Mouse (Mus musculus) G1E (cell line): ENCODE results near the gene Gnb1l. TPM values are rescaled to one million over a fixed set of nuclear protein-coding genes. Genes with fewer than 3 reads are reported as not detected.

Experiments
- ATAC-seq: 2 replicates; pipeline ENCODE4 v1.8.0; 2016; ENCODE audit warnings: mild to moderate bottlenecking; ENCODE audit not compliant: insufficient number of reproducible peaks, poor library complexity, low FRiP score, severe bottlenecking; ENCODE audit errors: extremely low read depth
- DNase-seq: peaks from one replicate; pipeline ENCODE4 v3.0.0; 2012; ENCODE audit warnings: low spot score
- H3K27me3 ChIP-seq: 2 replicates; pipeline ENCODE4 v1.6.1; 2012; ENCODE audit warnings: mild to moderate bottlenecking, low read length, inconsistent platforms; ENCODE audit not compliant: insufficient read depth
- H3K36me3 ChIP-seq: replicated peaks from 2 replicates; pipeline ENCODE3; 2012; ENCODE audit warnings: mild to moderate bottlenecking, inconsistent platforms
- H3K4me1 ChIP-seq: 2 replicates; pipeline ENCODE4 v1.6.1; 2012; ENCODE audit warnings: low read depth, low read length, inconsistent platforms, mixed read lengths; ENCODE audit not compliant: insufficient read depth
- H3K4me3 ChIP-seq: 2 replicates; pipeline ENCODE4 v1.5.1; 2012; ENCODE audit warnings: low read depth, mild to moderate bottlenecking, inconsistent platforms, low read length, moderate library complexity, mixed read lengths
- H3K9me3 ChIP-seq: replicated peaks from 2 replicates; pipeline ENCODE4 v1.6.1; 2012; ENCODE audit warnings: inconsistent platforms
- CTCF ChIP-seq: IDR thresholded peaks from 2 replicates; pipeline ENCODE4 v1.5.1; 2012; ENCODE audit warnings: low read depth, low read length, inconsistent platforms, mixed read lengths
- GATA1 ChIP-seq: IDR thresholded peaks from 2 replicates; pipeline ENCODE4 v1.6.1; 2012; ENCODE audit warnings: borderline replicate concordance, low read length, inconsistent platforms, mixed read lengths
- GATA2 ChIP-seq: IDR thresholded peaks from 2 replicates; pipeline ENCODE4 v1.6.1; 2012; ENCODE audit warnings: low read depth, low read length, inconsistent platforms, borderline replicate concordance
- POLR2AphosphoS5 ChIP-seq: IDR thresholded peaks from 2 replicates; pipeline ENCODE4 v1.6.1; 2012; ENCODE audit warnings: low read depth, low read length, inconsistent platforms; ENCODE audit not compliant: insufficient replicate concordance
- TAL1 ChIP-seq: conservative IDR thresholded peaks from 2 replicates; pipeline ENCODE4 v1.6.1; 2012; ENCODE audit warnings: low read depth, low read length, inconsistent platforms, mixed read lengths
- polyA plus RNA-seq: library from polyadenylated mRNA; stranded (reverse); fragments of >175 nt; gene quantifications from 2 replicates; pipeline ENCODE4 v1.2.3, GENCODE M21; 2012
- total RNA-seq, 2 experiments: library from RNA; stranded (forward) in 1 of 2; stranded (reverse) in 1 of 2; fragments of 200-1000 nt in 1 of 2; fragments of >200 nt in 1 of 2; fragmentation: Nextera tagmentation in 1 of 2; gene quantifications; 2 replicates each; pipeline ENCODE4 v1.2.3; 2014 to 2017

The Gnb1l gene
- total and polyA plus RNA-seq, 3 experiments, result 6.1 to 8.0 (median 7.9) TPM

GRCm38 (mm10) chr16:18464271-18464670 is 34.2 kb upstream of the Gnb1l start:
- Histone ChIP-seq H3K4me1 (peaks cover 42% of the 10 kb centered on the region), H3K27me3 (no peaks in the 10 kb centered on the region), H3K9me3 (no peaks in the 10 kb centered on the region), H3K4me3 (no peak overlapping the region), H3K36me3 (peaks cover 87% of the 10 kb centered on the region)
- DNase-seq, result no peak
- TF ChIP-seq POLR2AphosphoS5, result no peak
- TF ChIP-seq TAL1, result no peak
- ATAC-seq, result no peak

GRCm38 (mm10) chr16:18470829-18471228 is 27.7 kb upstream of the Gnb1l start:
- Histone ChIP-seq H3K4me3 (no peak overlapping the region), H3K4me1 (peaks cover 11% of the 10 kb centered on the region), H3K36me3 (peaks cover 96% of the 10 kb centered on the region), H3K27me3 (no peaks in the 10 kb centered on the region), H3K9me3 (no peaks in the 10 kb centered on the region)
- ATAC-seq (no peak), DNase-seq (no peak)
- no peak for TF ChIP-seq TAL1
- TF ChIP-seq GATA2, result no peak
- no peak for TF ChIP-seq GATA1
- TF ChIP-seq CTCF, result no peak
- TF ChIP-seq POLR2AphosphoS5, result no peak

- ATAC-seq, result no peak
- DNase-seq, result no peak
- Histone ChIP-seq H3K9me3 (no peaks in the 10 kb centered on the region), H3K4me3 (no peak overlapping the region), H3K36me3 (peaks cover 97% of the 10 kb centered on the region), H3K4me1 (peaks cover 11% of the 10 kb centered on the region), H3K27me3 (no peaks in the 10 kb centered on the region)
- no peak for TF ChIP-seq POLR2AphosphoS5
- no peak for TF ChIP-seq GATA1
- no peak for TF ChIP-seq GATA2
- TF ChIP-seq CTCF, result no peak
- TF ChIP-seq TAL1, result no peak
Measured at GRCm38 (mm10) chr16:18471381-18471955, 27.0 kb upstream of the Gnb1l start.

GRCm38 (mm10) chr16:18471976-18472375 is 26.5 kb upstream of the Gnb1l start:
- no peaks in the 10 kb centered on the region for H3K27me3 ChIP-seq
- TF ChIP-seq TAL1 (no peak), GATA2 (no peak), POLR2AphosphoS5 (no peak), GATA1 (no peak), CTCF (no peak)
- peaks cover 97% of the 10 kb centered on the region for H3K36me3 ChIP-seq

GRCm38 (mm10) chr16:18472416-18472815 is 26.1 kb upstream of the Gnb1l start:
- ATAC-seq (no peak), DNase-seq (no peak)
- TF ChIP-seq TAL1 (no peak), POLR2AphosphoS5 (no peak), CTCF (no peak), GATA1 (no peak), GATA2 (no peak)
- Histone ChIP-seq H3K4me1 (peaks cover 11% of the 10 kb centered on the region), H3K27me3 (no peaks in the 10 kb centered on the region), H3K4me3 (no peak overlapping the region), H3K36me3 (peaks cover 97% of the 10 kb centered on the region), H3K9me3 (no peaks in the 10 kb centered on the region)

More at GRCm38 (mm10) chr16:18471976-18472375, 26.5 kb upstream of the Gnb1l start:
- Histone ChIP-seq H3K9me3 (no peaks in the 10 kb centered on the region), H3K4me3 (no peak overlapping the region), H3K4me1 (peaks cover 11% of the 10 kb centered on the region)
- ATAC-seq, result no peak
- DNase-seq, result no peak

GRCm38 (mm10) chr16:18472976-18473375 is 25.5 kb upstream of the Gnb1l start:
- H3K4me3 ChIP-seq, result no peak overlapping the region
- H3K36me3 ChIP-seq, result peaks cover 97% of the 10 kb centered on the region
- no peaks in the 10 kb centered on the region for H3K27me3 ChIP-seq
- TF ChIP-seq GATA1 (no peak), CTCF (no peak), POLR2AphosphoS5 (no peak), GATA2 (no peak), TAL1 (no peak)
- peaks cover 11% of the 10 kb centered on the region for H3K4me1 ChIP-seq
- ATAC-seq (no peak), DNase-seq (no peak)
- no peaks in the 10 kb centered on the region for H3K9me3 ChIP-seq
